Mouse (Mus musculus): ENCODE measurements around the gene Tpm4. TPM values are rescaled to one million over a fixed set of nuclear protein-coding genes. Genes with fewer than 3 reads are reported as not detected.

Tpm4 gene
- polyA plus RNA-seq, 2 experiments = 49.0 to 69.2 TPM

DNA sequence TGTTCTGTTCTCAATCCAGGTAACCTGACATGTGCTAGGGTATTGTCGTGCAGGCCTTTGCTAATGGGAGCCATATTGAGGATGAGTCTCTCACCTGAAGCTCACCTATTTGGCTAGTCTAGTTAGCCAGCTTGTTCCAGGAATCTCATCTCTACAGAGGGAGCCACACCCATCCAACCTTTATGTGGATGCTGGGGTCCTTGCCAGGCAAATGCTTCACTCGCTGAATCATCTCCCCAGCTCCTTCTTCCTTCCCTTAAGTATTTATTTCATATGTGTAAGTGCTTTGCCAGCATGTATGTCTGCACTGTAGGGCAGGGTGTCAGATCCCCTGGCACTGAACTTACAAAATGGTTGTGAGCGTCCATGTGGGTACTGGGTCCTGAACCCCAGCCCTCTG is 11.8 kb downstream of the Tpm4 start:
- 0 out of 4 replicates have a peak, but pooled peaks cover 0 to 1% of the 10 kb centered on the region in 2 experiments for H3K4me1 ChIP-seq (replicated peaks; ENCODE audit: control insufficient read depth in 2 of 2, insufficient read depth in 2 of 2, low read length in 1 of 2)
- H3K4me2 ChIP-seq (ENCODE audit: low read depth) = no peak overlapping the region
- no peak for ATAC-seq (ENCODE audit: insufficient read depth)
- H3K4me3 ChIP-seq (ENCODE audit: insufficient read depth in 1 of 2, low read depth in 2 of 2, low read length in 2 of 2) = no peak overlapping the region
- H3K9me3 ChIP-seq (ENCODE audit: control insufficient read depth, low read length) = no peaks in the 10 kb centered on the region
- TF ChIP-seq EP300 (IDR thresholded peaks at IDR 0.05; ENCODE audit: low read depth) (no peak), CTCF (IDR thresholded peaks at IDR 0.05; ENCODE audit: low read depth) (no peak)
- H3K9ac ChIP-seq (replicated peaks) = no peak overlapping the region
- no peak overlapping the region for H3K27ac ChIP-seq
- H3K27me3 ChIP-seq (ENCODE audit: control insufficient read depth, insufficient read depth, low read length) = no peaks in the 10 kb centered on the region
- H3K36me3 ChIP-seq (replicated peaks; ENCODE audit: control insufficient read depth, insufficient read depth, low read depth) = peaks cover 6% of the 10 kb centered on the region
- no peak for DNase-seq (ENCODE audit: low read depth in 3 of 3, low spot score in 3 of 3)
- 68% methylated on average over 3 of the region's 3 CpGs for WGBS (ENCODE audit: insufficient replicate concordance)

DNA sequence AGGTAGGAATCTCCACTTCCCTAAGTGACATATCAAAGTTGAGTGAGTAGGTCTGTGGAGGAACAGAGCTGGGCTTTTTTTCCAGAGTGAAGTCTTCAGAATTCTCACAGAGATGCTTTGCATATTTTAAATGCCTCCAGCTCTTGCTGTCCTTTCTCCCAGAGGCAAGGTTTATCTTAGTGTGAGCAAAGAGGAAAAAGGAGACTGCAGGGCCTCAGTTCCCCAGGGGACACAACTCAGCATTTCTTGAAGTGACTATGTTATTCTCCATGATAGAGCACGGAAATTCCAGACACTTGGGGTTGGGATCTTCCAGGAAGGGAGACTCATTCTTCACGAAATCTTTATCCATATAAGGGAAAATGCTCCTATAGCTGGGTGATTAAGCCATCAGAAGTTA is 12.5 kb downstream of the Tpm4 start:
- Histone ChIP-seq H3K9ac (replicated peaks) (no peak overlapping the region), H3K36me3 (replicated peaks; ENCODE audit: control insufficient read depth, insufficient read depth, low read depth) (peaks cover 6% of the 10 kb centered on the region; the same call in 1 of the 2 replicates), H3K27ac (no peak overlapping the region), H3K4me2 (ENCODE audit: low read depth) (no peak overlapping the region), H3K4me3 (ENCODE audit: insufficient read depth in 1 of 2, low read depth in 2 of 2, low read length in 2 of 2) (no peak overlapping the region), H3K4me1 (replicated peaks; ENCODE audit: control insufficient read depth in 2 of 2, insufficient read depth in 2 of 2, low read length in 1 of 2) (0 out of 4 replicates have a peak, but pooled peaks cover 0 to 1% of the 10 kb centered on the region in 2 experiments), H3K9me3 (ENCODE audit: control insufficient read depth, low read length) (no peaks in the 10 kb centered on the region), H3K27me3 (ENCODE audit: control insufficient read depth, insufficient read depth, low read length) (no peaks in the 10 kb centered on the region)
- DNase-seq (ENCODE audit: low read depth in 3 of 3, low spot score in 3 of 3) = no peak
- TF ChIP-seq CTCF (IDR thresholded peaks at IDR 0.05; ENCODE audit: low read depth) (no peak), EP300 (IDR thresholded peaks at IDR 0.05; ENCODE audit: low read depth) (no peak)
- ATAC-seq (ENCODE audit: insufficient read depth) = no peak
- WGBS (ENCODE audit: insufficient replicate concordance) = 67% methylated on average over 2 of the region's 2 CpGs

DNA sequence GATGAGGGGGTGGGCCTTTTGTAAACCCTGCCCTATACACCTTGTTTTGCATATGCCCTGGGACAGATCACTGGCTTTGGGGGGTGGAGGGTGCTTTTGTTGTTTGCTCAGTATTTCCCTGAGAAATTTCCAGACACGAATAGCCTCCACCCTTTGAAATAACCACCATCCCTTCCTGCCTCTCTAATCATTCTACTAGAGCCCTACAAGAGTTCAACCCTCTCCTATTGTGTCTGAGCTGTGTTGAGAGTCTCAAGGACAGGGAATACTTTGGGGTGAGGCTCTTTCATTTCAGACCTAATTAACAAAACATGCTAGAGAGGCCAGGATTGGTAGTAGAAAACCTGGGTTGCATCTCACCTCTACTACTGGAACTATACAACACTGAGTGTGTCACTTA is 14.3 kb downstream of the Tpm4 start:
- 79% methylated on average over 1 of the region's 1 CpGs for WGBS (ENCODE audit: insufficient replicate concordance)

DNA sequence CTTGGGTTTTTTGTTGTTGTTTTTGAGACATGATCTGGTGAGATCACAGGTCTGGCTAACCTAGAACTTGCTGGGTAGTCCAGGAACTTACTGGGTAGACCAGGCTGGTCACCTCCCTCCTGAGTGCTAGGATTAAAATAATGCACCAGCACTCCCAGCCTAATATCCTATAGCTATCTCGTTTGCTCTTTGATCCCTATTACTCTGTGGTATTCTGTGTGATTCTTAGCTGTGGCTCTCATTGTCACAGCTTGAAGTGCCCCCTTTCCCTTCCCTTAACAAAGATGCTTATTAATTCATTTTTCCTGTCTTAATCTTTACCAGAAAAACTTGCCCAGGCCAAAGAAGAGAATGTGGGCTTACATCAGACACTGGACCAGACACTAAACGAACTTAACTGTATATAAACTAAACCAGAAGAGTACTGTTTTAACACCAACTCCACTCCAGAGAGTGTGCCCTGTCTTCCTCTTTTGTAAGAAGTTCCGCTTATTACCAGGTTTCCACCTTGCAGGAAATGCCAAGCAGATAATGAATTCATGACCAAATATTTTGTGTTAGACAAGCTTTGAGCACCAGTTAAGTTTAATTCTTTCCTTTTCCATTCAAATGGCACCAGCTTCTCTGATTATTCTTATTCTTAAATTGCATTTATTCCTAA is 16.8 kb downstream of the Tpm4 start:
- Histone ChIP-seq H3K27ac (no peak overlapping the region), H3K4me3 (ENCODE audit: insufficient read depth in 1 of 2, low read depth in 2 of 2, low read length in 2 of 2) (no peak overlapping the region), H3K9ac (replicated peaks) (no peak overlapping the region), H3K9me3 (ENCODE audit: control insufficient read depth, low read length) (no peaks in the 10 kb centered on the region), H3K36me3 (replicated peaks; ENCODE audit: control insufficient read depth, insufficient read depth, low read depth) (peaks cover 6% of the 10 kb centered on the region; the same call in 1 of the 2 replicates), H3K4me2 (ENCODE audit: low read depth) (no peak overlapping the region), H3K27me3 (ENCODE audit: control insufficient read depth, insufficient read depth, low read length) (no peaks in the 10 kb centered on the region), H3K4me1 (replicated peaks; ENCODE audit: control insufficient read depth in 2 of 2, insufficient read depth in 2 of 2, low read length in 1 of 2) (peaks cover 0 to 4% of the 10 kb centered on the region in 2 experiments; a peak in 1 of 4 replicates)
- TF ChIP-seq EP300 (IDR thresholded peaks at IDR 0.05; ENCODE audit: low read depth) (no peak), CTCF (IDR thresholded peaks at IDR 0.05; ENCODE audit: low read depth) (no peak)
- DNase-seq (ENCODE audit: low read depth in 3 of 3, low spot score in 3 of 3) (no peak), ATAC-seq (ENCODE audit: insufficient read depth) (no peak)
- WGBS (ENCODE audit: insufficient replicate concordance) = 38% methylated on average over 3 of the region's 3 CpGs

More for the DNA sequence above, 14.3 kb downstream of the Tpm4 start:
- H3K27ac ChIP-seq = no peak overlapping the region
- peaks cover 6% of the 10 kb centered on the region; the same call in 1 of the 2 replicates for H3K36me3 ChIP-seq (replicated peaks; ENCODE audit: control insufficient read depth, insufficient read depth, low read depth)
- H3K4me3 ChIP-seq (ENCODE audit: insufficient read depth in 1 of 2, low read depth in 2 of 2, low read length in 2 of 2) = no peak overlapping the region
- H3K4me1 ChIP-seq (replicated peaks; ENCODE audit: control insufficient read depth in 2 of 2, insufficient read depth in 2 of 2, low read length in 1 of 2) = peaks cover 0 to 3% of the 10 kb centered on the region in 2 experiments; a peak in 1 of 4 replicates
- no peak for DNase-seq (ENCODE audit: low read depth in 3 of 3, low spot score in 3 of 3)
- no peak for ATAC-seq (ENCODE audit: insufficient read depth)
- no peak overlapping the region for H3K9ac ChIP-seq (replicated peaks)
- TF ChIP-seq EP300 (IDR thresholded peaks at IDR 0.05; ENCODE audit: low read depth) (no peak), CTCF (IDR thresholded peaks at IDR 0.05; ENCODE audit: low read depth) (no peak)
- H3K9me3 ChIP-seq (ENCODE audit: control insufficient read depth, low read length) = no peaks in the 10 kb centered on the region
- no peak overlapping the region for H3K4me2 ChIP-seq (ENCODE audit: low read depth)
- H3K27me3 ChIP-seq (ENCODE audit: control insufficient read depth, insufficient read depth, low read length) = no peaks in the 10 kb centered on the region

DNA sequence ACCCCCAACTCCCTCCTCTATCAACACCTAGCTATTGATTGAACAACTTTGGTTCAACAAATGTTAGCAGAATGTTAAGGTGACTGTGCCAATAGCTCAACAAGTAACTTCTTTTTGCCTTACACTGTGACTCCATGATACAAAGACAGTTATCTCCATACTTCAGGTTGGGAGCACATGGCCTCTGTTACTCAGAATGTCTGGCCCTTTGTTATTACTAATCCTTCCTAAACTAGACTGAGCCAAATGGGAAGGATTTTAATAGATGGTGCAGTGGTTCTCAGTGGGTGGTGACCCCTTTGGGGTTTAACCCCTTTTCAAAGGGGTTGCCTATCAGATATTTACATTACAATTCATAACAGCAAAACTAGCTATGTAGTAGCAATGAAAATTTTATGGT is 18.6 kb downstream of the Tpm4 start:
- TF ChIP-seq CTCF (IDR thresholded peaks at IDR 0.05; ENCODE audit: low read depth) (no peak), EP300 (IDR thresholded peaks at IDR 0.05; ENCODE audit: low read depth) (no peak)

More for the DNA sequence above, 18.6 kb downstream of the Tpm4 start:
- Histone ChIP-seq H3K4me3 (ENCODE audit: insufficient read depth in 1 of 2, low read depth in 2 of 2, low read length in 2 of 2) (no peak overlapping the region), H3K9me3 (ENCODE audit: control insufficient read depth, low read length) (no peaks in the 10 kb centered on the region), H3K27ac (no peak overlapping the region), H3K9ac (replicated peaks) (no peak overlapping the region), H3K4me1 (replicated peaks; ENCODE audit: control insufficient read depth in 2 of 2, insufficient read depth in 2 of 2, low read length in 1 of 2) (peaks cover 0 to 4% of the 10 kb centered on the region in 2 experiments; a peak in 2 of 4 replicates), H3K4me2 (ENCODE audit: low read depth) (no peak overlapping the region), H3K36me3 (replicated peaks; ENCODE audit: control insufficient read depth, insufficient read depth, low read depth) (peaks cover 6% of the 10 kb centered on the region; the same call in 1 of the 2 replicates), H3K27me3 (ENCODE audit: control insufficient read depth, insufficient read depth, low read length) (no peaks in the 10 kb centered on the region)
- DNase-seq (ENCODE audit: low read depth in 3 of 3, low spot score in 3 of 3) = no peak
- ATAC-seq (ENCODE audit: insufficient read depth) = no peak
